Mouse (Mus musculus) left cerebral cortex, postnatal 4 days (tissue): ENCODE measurements at regions not wholly inside any gene's neighbourhood (a gene's known extent, or its start where the extent isn't known, plus 50 kb on each side); places are given as distances from the start of the nearest gene placed in this dataset.
A peak's percentile ranks its signal among the peaks of the same experiment; 100 is the strongest.

Source experiments
- DNase-seq: peaks from one replicate; pipeline ENCODE4 v3.0.0-alpha.2; 2022
- intact Hi-C: fragments of 180-260 bp; cut with DNase I; formaldehyde crosslinking; loops from one replicate; pipeline ENCODE4 v1.15.1; 2025

DNA sequence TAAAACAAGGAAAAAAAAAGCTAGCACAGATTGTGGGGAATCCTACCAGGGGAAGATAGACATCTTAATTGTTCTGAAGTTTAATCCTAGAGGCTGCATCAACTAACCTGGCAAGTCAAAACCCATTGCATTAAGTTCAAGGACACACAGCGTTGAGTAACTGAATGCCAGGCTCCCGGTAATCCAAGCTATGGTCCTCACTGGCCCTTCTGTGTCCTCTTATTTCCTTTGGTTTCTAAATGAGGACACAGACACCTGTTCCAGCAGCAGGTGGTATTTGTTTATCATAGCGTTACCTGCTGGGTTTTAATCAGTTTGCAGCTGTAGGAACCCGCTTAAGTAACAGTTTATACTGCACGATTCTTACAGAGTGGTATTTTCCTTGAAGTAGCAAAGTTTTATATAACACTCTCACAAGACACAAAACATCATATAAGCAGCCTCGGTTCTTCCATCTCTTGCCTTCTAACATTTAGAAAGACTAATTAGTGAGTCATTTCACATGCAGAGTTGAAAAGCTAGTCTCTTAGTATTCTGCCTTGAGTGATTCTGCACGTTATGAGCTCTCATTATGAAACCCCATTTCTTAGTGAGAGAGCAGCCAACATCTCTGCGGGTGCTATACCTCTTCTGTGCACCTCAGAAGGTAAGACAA, 1832.0 kb upstream of the Pcdh7 start:
- intact Hi-C loops: no loop called here
- peak; percentile 1 for DNase-seq

DNA sequence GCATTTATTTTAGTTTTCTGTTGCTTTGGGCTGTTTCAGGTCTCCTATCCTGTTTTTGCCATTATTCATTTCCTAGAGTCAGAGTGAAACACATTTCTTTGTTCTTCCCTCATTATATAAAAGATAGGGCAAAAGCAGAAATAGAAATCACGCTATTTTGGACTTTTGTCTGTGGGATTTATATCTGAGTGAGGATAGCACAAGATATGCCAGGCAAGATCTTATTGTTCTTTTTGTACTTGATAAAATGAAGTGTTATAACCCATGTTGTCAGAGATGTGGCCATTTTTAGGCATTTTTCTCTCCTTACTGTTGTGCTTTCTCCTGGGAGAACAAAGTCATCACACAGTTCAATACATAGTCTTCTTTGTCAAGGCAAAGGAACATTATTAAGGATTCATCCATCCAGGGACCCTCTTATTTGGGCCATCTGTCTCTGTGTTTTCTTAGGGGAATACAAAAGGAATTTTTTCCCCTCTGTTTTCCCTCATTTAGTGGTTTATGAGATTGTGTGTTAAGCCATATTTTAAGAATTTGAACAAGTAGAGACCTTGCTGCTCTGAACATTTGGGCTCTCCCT, 1825.9 kb upstream of the Pcdh7 start:
- no peak for DNase-seq
- intact Hi-C loops: no loop called here

DNA sequence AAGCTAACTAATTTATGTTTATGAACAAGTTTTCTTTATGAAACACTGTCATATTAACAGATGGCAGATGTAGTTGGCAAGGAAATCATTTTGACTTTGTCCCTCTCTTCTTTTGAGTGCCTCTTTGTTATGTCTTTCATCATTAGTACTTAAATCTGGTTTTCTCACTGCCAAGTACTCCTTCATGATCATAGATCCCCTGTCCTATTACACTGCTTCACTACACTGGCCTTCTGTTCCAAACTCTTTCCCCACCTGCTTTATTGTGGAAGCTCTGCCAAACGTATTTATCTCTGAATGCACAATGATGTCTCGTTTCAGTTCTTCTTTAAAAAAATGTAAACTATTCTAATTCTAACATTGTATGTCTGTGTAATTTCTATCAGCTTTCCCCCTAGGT, 1776.3 kb upstream of the Pcdh7 start:
- DNase-seq: no peak
- intact Hi-C loops: no loop called here

- no peak for DNase-seq
- intact Hi-C loops: no loop called here
Measured at GRCm38 (mm10) chr5:55976505-55976904, 1741.3 kb upstream of the Pcdh7 start.

DNA sequence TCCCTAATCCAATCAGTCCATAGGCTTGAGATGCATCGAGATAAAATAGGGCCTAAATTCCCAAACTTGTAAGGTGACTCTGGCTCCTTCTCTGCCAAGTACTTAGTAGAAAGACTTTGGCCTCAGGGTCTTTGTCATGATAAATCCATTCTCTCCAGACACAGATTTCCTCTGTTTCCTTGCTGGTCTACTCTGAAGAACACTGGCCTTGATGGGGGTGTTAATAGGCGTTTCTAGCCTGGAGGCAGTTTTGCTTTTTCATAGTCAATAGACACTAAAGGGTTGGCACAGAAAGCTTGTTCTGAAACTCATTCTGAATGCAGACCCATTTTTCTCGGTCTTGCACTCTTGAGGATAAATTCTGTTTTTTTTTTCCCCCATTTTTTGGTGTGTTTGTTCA, 1709.9 kb upstream of the Pcdh7 start:
- no peak for DNase-seq
- intact Hi-C loops: no loop called here

- DNase-seq: no peak
- intact Hi-C loops: no loop called here
Measured at GRCm38 (mm10) chr5:56020463-56020862, 1697.3 kb upstream of the Pcdh7 start.
